12 mouse cellular contexts compared by ENCODE assay signal in the genomic region with DNA sequence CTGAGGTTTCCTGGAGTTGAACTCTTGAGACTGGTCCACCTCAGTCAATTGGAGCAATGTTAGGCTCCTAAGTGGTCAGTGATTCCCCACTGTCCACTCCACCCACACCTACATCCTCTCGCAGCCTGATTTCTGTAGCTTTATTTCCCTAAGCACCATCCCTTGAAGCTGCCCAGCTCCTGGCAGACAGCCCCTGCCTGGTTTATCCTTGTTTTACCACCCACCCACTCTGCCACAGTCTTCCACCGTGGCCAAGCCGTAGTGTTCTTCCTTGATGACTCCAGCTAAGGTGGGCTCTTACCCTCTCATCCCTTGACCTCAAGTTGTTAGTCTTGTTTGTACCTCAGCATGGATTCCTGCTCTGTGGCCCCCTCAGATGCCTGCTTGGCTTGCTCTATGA. TPM values are rescaled to one million over a fixed set of nuclear protein-coding genes. Genes with fewer than 3 reads are reported as not detected.
A peak's percentile ranks its signal among the peaks of the same experiment; 100 is the strongest.
DNase-seq lines count a peak whose midpoint lies in the region; ATAC-seq and TF ChIP-seq lines count a peak whose summit lies in the region.
"Had no signal": no experiment of that assay in that cellular context is flagged by ENCODE, and none has a peak within 500 bp of the region (broad histone marks: within the 10 kb centered on the region; RNA-seq: fewer than 3 reads in every experiment).

No protein-coding gene starts in this region.

- peak overlapping the region; percentile 8; the same call in 1 of the 2 replicates for H3K4me2 ChIP-seq in midbrain, embryonic 15.5 days
- H3K4me2 ChIP-seq in kidney, embryonic 16.5 days (replicated peaks; ENCODE audit: low read depth, low read length): no peak overlapping the region
- H3K4me2 ChIP-seq: liver, embryonic 12.5 days had no signal

- H3K4me1 ChIP-seq in cerebellum, adult 2 months (ENCODE audit: control insufficient read depth, insufficient read depth, low read length): peaks cover 52% of the 10 kb centered on the region
- peaks cover 79% of the 10 kb centered on the region for H3K4me1 ChIP-seq in midbrain, embryonic 15.5 days
- H3K4me1 ChIP-seq in kidney, embryonic 16.5 days (ENCODE audit: insufficient read depth, low read length): peaks cover 7% of the 10 kb centered on the region
- H3K4me1 ChIP-seq: liver, embryonic 12.5 days; megakaryocyte, embryonic 14.5 days had no signal

- no peak for TF ChIP-seq CTCF in cerebellum, adult 2 months (IDR thresholded peaks at IDR 0.05; ENCODE audit: borderline replicate concordance, insufficient read depth, low read depth, low read length)

- no peak overlapping the region for H3K9ac ChIP-seq in midbrain, embryonic 15.5 days
- no peak overlapping the region for H3K9ac ChIP-seq in kidney, embryonic 16.5 days (replicated peaks; ENCODE audit: low read length)
- H3K9ac ChIP-seq: liver, embryonic 12.5 days had no signal

- H3K36me3 ChIP-seq in midbrain, embryonic 15.5 days (replicated peaks): no peaks in the 10 kb centered on the region
- no peaks in the 10 kb centered on the region for H3K36me3 ChIP-seq in kidney, embryonic 16.5 days (ENCODE audit: insufficient read depth, low read length)
- H3K36me3 ChIP-seq: liver, embryonic 12.5 days had no signal

- H3K27me3 ChIP-seq in cerebellum, adult 2 months (ENCODE audit: control insufficient read depth, insufficient read depth, low read length): no peaks in the 10 kb centered on the region
- H3K27me3 ChIP-seq in midbrain, embryonic 15.5 days (replicated peaks): no peaks in the 10 kb centered on the region
- peaks cover 37% of the 10 kb centered on the region for H3K27me3 ChIP-seq in kidney, embryonic 16.5 days (ENCODE audit: insufficient read depth, low read length)

- 34% methylated on average over 3 of the region's 3 CpGs for WGBS in cerebellum, adult 2 months
- 80% methylated on average over 3 of the region's 3 CpGs for WGBS in midbrain, embryonic 15.5 days
- WGBS in kidney, embryonic 16.5 days: 79% methylated on average over 3 of the region's 3 CpGs

- peak; percentile 7 to 8 for DNase-seq in layer of hippocampus, adult 8-10 months (ENCODE audit: low spot score in 2 of 2)
- DNase-seq in layer of hippocampus, adult 9-11 months: no peak
- DNase-seq in cerebellum, adult 2 months: peak; percentile 17 to 22
- DNase-seq in frontal cortex, postnatal 14 days (ENCODE audit: low spot score in 2 of 2): peak; percentile 3 to 7
- DNase-seq in lung, adult 18-20 months: no peak
- DNase-seq: gastrocnemius, postnatal 36 days; heart, postnatal 4 days; kidney, postnatal 14 days had no signal

- no peak for ATAC-seq in midbrain, embryonic 15.5 days (replicated peaks)
- ATAC-seq in kidney, embryonic 16.5 days (ENCODE audit: low FRiP score, low TSS enrichment): no peak
- ATAC-seq: liver, embryonic 12.5 days had no signal

- no peak for TF ChIP-seq POLR2A in cerebellum, adult 2 months (IDR thresholded peaks at IDR 0.05; ENCODE audit: borderline replicate concordance, insufficient read depth, low read length)

- no peaks in the 10 kb centered on the region for H3K9me3 ChIP-seq in midbrain, embryonic 15.5 days
- no peaks in the 10 kb centered on the region for H3K9me3 ChIP-seq in kidney, embryonic 16.5 days (ENCODE audit: low read length)
- H3K9me3 ChIP-seq: liver, embryonic 12.5 days had no signal

- H3K4me3 ChIP-seq in cerebellum, adult 2 months (replicated peaks; ENCODE audit: insufficient read depth, low read depth, low read length): peak overlapping the region; percentile 20
- H3K4me3 ChIP-seq in midbrain, embryonic 15.5 days: no peak overlapping the region
- no peak overlapping the region for H3K4me3 ChIP-seq in kidney, embryonic 16.5 days (ENCODE audit: low read length)
- H3K4me3 ChIP-seq: liver, embryonic 12.5 days; megakaryocyte, embryonic 14.5 days had no signal

- peak overlapping the region; percentile 19; the same call in 1 of the 2 replicates for H3K27ac ChIP-seq in cerebellum, adult 2 months (ENCODE audit: insufficient read depth, low read length)
- H3K27ac ChIP-seq in midbrain, embryonic 15.5 days: no peak overlapping the region
- H3K27ac ChIP-seq in kidney, embryonic 16.5 days (ENCODE audit: low read length): no peak overlapping the region
- H3K27ac ChIP-seq: liver, embryonic 12.5 days had no signal

RNA-seq across cellular contexts. Expression of a gene that starts 4.1 kb away (rescaled TPM):
- 100 to 1,000 TPM; 231 to 246 (median 238) TPM for total RNA-seq in layer of hippocampus, adult 8-10 months (2022)
- polyA plus RNA-seq in cerebellum, adult 2 months (2012; rRNA removed): 167 and 182 TPM in 2 replicates
- polyA plus RNA-seq in midbrain, embryonic 15.5 days (2015; fragmentation: Nextera tagmentation; extraction: Ambion mirVana): 199 and 201 TPM in 2 replicates
- polyA plus RNA-seq in kidney, embryonic 16.5 days (2015; fragmentation: Nextera tagmentation; extraction: Ambion mirVana): 3.1 and 3.2 TPM in 2 replicates

Comparison
In these comparisons a context has a peak if more than half of its experiments do, and no peak if none do; other contexts are left out.
1. DNase-seq: peak in layer of hippocampus, adult 8-10 months (2 of 2), cerebellum, adult 2 months (2 of 2) and frontal cortex, postnatal 14 days (2 of 2); none in layer of hippocampus, adult 9-11 months (single experiment) and lung, adult 18-20 months (0 of 2).
2. RNA of a gene that starts 4.1 kb away (polyA plus RNA-seq): 199 to 201 TPM in midbrain, embryonic 15.5 days and 167 to 182 TPM in cerebellum, adult 2 months; 3.1 to 3.2 TPM in kidney, embryonic 16.5 days; every median in the first group is over 10 times any median in the second.